Mouse (Mus musculus) left cerebral cortex, adult 6 months (tissue): ENCODE measurements around the gene Ddx11. TPM values are rescaled to one million over a fixed set of nuclear protein-coding genes. Genes with fewer than 3 reads are reported as not detected.

Experiments used
- long read RNA-seq, 2 experiments: library from polyadenylated mRNA; unstranded; transcript quantifications; one replicate each; pipeline ENCODE4 v2.0.0; 2019 to 2020
- polyA plus RNA-seq: library from polyadenylated mRNA; unstranded; fragments of <200 nt; fragmentation: Nextera tagmentation; gene quantifications from 2 replicates; pipeline ENCODE4 v1.2.3, GENCODE M21; 2021

The Ddx11 gene
- 0.19 and 0.40 TPM in 2 replicates for polyA plus RNA-seq
- long read RNA-seq, experiment 1, full-length matches to known transcripts = 1 of 2 reads
- long read RNA-seq, experiment 1, partial matches to known transcripts = 0 of 2 reads
- long read RNA-seq, experiment 1, other reads (novel, unspliced or antisense) = 1 of 2 reads
- long read RNA-seq, experiment 2 = 0 reads

GRCm38 (mm10) chr17:66123066-66123815 lies at the start of gene Ddx11:
Ddx11 (plus strand) TSS chr17:66123520.

GRCm38 (mm10) chr17:66076934-66077333 lies 46.4 kb upstream of the Ddx11 start, which contains the start of gene Ankrd12:
Ankrd12 (minus strand) TSS chr17:66077089.

DNA sequence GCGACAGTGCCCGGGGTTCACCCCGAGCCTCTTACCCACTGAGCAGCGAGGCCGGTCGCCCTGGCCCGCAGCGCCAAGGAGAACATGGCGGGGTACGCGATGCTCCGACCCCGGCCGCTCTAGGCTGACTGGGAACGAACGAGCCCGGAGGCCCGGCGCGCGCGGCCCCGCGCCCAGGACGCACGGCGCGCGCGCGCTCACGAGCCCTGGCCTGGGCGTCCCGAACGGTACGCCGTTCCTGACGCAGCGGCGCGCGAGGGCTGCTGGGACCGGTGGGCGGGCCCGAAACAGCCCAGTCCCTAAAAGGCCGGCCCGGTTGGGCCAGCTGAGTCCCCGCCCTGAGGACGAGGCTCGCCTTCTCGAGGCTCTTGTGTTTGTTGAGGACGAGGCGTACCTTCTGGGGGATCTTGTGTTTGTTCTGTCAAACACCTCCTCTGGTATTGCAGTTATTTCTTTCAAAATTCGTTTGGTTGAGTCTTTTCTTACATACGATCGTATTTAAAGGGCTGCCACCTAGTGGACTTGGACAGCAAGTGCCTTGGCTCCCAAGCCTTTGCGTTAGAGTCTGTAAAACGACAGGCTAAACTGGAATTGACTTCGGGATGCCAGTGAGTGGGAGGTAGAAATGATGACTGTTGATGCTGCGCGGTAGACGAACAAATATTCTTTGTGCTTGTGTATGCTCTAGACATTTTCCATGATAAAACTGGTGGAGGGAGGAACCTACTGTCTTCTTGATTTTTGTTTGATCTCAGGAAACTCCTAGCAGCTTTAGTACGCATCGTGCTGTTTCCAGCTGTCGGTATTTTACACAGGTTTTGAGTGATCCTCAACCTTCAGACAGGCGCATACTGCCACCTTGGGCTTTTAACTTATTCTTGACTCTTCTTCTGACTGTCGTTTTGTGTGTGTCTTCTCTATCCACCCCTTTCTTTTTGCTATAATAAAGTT lies 21.7 kb upstream of the Ddx11 start, which contains the start of gene Ndufv2:
TSS of gene Ndufv2 (minus strand) at position 180 of the 951 bp plus-strand sequence.

GRCm38 (mm10) chr17:66111402-66111959 lies 11.8 kb upstream of the Ddx11 start, which contains the start of gene Washc1:
Washc1 (plus strand) TSS chr17:66111545.

Other genes with a start within 250 kb of the Ddx11 start
- 55.4 and 97.2 TPM in 2 replicates for gene Ralbp1, start 237.7 kb upstream of the Ddx11 start, polyA plus RNA-seq
- gene Twsg1, start 172.3 kb upstream of the Ddx11 start, polyA plus RNA-seq = 6.7 and 13.7 TPM in 2 replicates
- 87.6 and 181 TPM in 2 replicates for gene Ankrd12, start 46.4 kb upstream of the Ddx11 start, polyA plus RNA-seq
- gene Ndufv2, start 22.0 kb upstream of the Ddx11 start, polyA plus RNA-seq = 449 and 470 TPM in 2 replicates
- 5.5 and 12.6 TPM in 2 replicates for gene Washc1, start 12.0 kb upstream of the Ddx11 start, polyA plus RNA-seq